Mouse (Mus musculus): ENCODE measurements around the gene Strn4. TPM values are rescaled to one million over a fixed set of nuclear protein-coding genes. Genes with fewer than 3 reads are reported as not detected.

Strn4 gene
- polyA plus RNA-seq, 1 experiment, result 11.3 TPM

DNA sequence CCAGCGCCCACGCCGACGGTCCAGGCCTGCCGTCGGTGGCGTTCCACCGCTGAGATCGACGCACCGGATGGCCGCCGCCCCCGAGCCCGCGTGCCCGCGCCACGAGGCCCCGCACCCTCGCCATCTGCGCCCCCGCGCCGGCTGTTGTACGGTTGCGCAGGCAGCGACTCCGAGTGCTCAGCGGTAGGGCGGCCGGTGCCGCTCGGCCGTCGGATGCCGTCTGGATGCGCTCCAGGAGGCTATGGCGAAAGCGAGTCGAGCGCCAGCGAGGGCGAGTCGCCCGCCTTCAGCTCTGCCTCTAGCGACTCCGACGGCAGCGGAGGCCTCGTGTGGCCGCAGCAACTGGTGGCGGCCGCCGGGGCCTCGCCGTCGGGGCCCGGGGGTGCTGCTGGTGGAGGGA is 70.2 kb downstream of the Strn4 start:
- H3K27me3 ChIP-seq (ENCODE audit: control insufficient read depth), result peaks cover 83% of the 10 kb centered on the region
- peaks cover 26% of the 10 kb centered on the region for H3K9me3 ChIP-seq (ENCODE audit: control insufficient read depth, low read length)
- no peak overlapping the region for H3K4me3 ChIP-seq (replicated peaks)
- H3K36me3 ChIP-seq (ENCODE audit: control insufficient read depth), result no peaks in the 10 kb centered on the region; the same call in 1 of the 2 replicates
- peaks cover 2% of the 10 kb centered on the region; the same call in 1 of the 2 replicates for H3K4me1 ChIP-seq (ENCODE audit: control insufficient read depth)
- TF ChIP-seq TAL1 (IDR thresholded peaks at IDR 0.05; ENCODE audit: low read length) (no peak), GATA1 (IDR thresholded peaks at IDR 0.05; ENCODE audit: low read length) (no peak)

Other genes starting within 250 kb of the Strn4 start
- 0.04 and 0.06 TPM in 2 replicates for gene Arhgap35, start 200.9 kb upstream of the Strn4 start, polyA plus RNA-seq (2012)
- gene Ceacam15, start 140.2 kb upstream of the Strn4 start, polyA plus RNA-seq (2012), result not detected in 2 replicates
- not detected in 2 replicates for gene Ceacam9, start 94.0 kb upstream of the Strn4 start, polyA plus RNA-seq (2012)
- gene Ap2s1, start 77.5 kb upstream of the Strn4 start, polyA plus RNA-seq (2012), result 136 and 162 TPM in 2 replicates
- gene Slc1a5, start 34.5 kb upstream of the Strn4 start, polyA plus RNA-seq (2012), result 24.9 and 33.8 TPM in 2 replicates
- gene Fkrp, start 843 bp downstream of the Strn4 start, polyA plus RNA-seq (2012), result 1.2 and 1.5 TPM in 2 replicates
- gene Prkd2, start 27.0 kb downstream of the Strn4 start, polyA plus RNA-seq (2012), result 0.61 and 0.66 TPM in 2 replicates
- 0.02 TPM in 2 replicates for gene Dact3, start 59.4 kb downstream of the Strn4 start, polyA plus RNA-seq (2012)
- not detected in 2 replicates for gene Gng8, start 75.9 kb downstream of the Strn4 start, polyA plus RNA-seq (2012)
- 0.01 and 0.04 TPM in 2 replicates for gene Ptgir, start 90.6 kb downstream of the Strn4 start, polyA plus RNA-seq (2012)
- gene Calm3, start 108.2 kb downstream of the Strn4 start, polyA plus RNA-seq (2012), result 185 and 208 TPM in 2 replicates
- 0.02 TPM in 1 of 2 replicates, not detected in the other for gene Pnmal2, start 128.8 kb downstream of the Strn4 start, polyA plus RNA-seq (2012)
- gene Pnmal1, start 143.8 kb downstream of the Strn4 start, polyA plus RNA-seq (2012), result not detected in 2 replicates
- not detected in 2 replicates for gene Gm42372, start 167.2 kb downstream of the Strn4 start, polyA plus RNA-seq (2012)
- gene Ccdc8, start 176.8 kb downstream of the Strn4 start, polyA plus RNA-seq (2012), result 0.05 and 0.08 TPM in 2 replicates
- 7.3 and 7.7 TPM in 2 replicates for gene Ppp5c, start 212.0 kb downstream of the Strn4 start, polyA plus RNA-seq (2012)
- 7.8 and 8.0 TPM in 2 replicates for gene Hif3a, start 246.5 kb downstream of the Strn4 start, polyA plus RNA-seq (2012)

Data from erythroblast, embryonic 14.5 days (primary cell).